Mouse (Mus musculus) small intestine, adult 2 months (tissue): ENCODE measurements around the gene 0610012G03Rik.

Source experiments
- CTCF ChIP-seq: fragments of 200-500 bp; IDR thresholded peaks from 2 replicates; pipeline ENCODE4 v1.5.1; 2012; ENCODE audit warnings: low read depth, mild to moderate bottlenecking, control low read depth, inconsistent platforms, low read length, moderate library complexity, mixed read lengths; ENCODE audit not compliant: insufficient replicate concordance, insufficient read length; ENCODE audit errors: extremely low read depth
- POLR2A ChIP-seq: fragments of 200-500 bp; IDR thresholded peaks from 2 replicates; pipeline ENCODE4 v1.6.1; 2012; ENCODE audit warnings: low read depth, mild to moderate bottlenecking, control low read depth, inconsistent platforms, low read length, moderate library complexity

DNA sequence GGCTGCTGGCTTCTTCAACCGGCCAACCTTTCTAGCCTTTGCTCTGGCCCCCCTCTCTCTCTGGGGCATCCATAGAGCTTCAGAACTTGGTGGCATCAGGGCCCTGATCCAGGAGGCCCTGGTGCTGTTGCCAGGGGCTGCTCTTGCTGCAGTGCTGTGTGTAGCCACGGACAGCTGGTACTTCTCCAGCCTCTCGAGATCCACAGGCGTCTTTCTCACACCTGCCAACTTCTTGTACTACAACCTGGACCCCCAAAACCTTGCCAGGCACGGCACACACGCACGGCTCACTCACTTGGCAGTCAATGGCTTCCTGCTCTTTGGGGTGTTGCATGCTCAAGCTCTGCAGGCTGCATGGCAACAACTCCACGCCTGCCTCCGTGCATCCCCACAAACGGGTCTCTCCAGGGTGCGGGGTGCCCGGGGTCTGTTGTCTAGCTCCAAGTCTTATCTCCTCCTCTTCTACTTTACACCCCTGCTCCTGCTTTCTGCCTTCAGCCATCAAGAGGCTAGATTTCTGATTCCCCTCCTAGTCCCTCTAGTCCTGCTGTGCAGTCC lies 3.5 kb downstream of the 0610012G03Rik start:
- TF ChIP-seq CTCF (no peak), POLR2A (no peak)
